11 mouse cellular contexts compared by ENCODE assay signal in the genomic region with DNA sequence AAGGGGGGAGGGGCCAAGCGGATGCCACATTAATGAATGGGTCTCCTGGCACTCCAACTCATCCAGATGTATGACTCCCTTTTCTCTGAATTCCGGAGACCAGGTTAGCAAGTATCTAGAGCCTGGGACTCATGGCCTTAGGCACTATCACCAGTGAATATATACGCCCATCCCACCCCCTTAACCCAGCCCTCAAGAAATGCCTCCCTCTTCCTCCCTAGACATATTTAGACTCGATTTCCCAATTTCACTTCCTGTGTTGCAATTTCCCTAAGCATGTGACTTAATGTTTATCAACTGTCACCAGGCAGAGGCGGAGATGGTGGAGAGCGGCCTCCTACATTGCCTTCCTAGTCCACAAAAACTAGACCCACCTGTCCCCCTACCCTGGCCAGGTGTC. TPM values are rescaled to one million over a fixed set of nuclear protein-coding genes. Genes with fewer than 3 reads are reported as not detected.
A peak's percentile ranks its signal among the peaks of the same experiment; 100 is the strongest.
DNase-seq lines count a peak whose midpoint lies in the region; ATAC-seq lines count a peak whose summit lies in the region.
"Had no signal": no experiment of that assay in that cellular context is flagged by ENCODE, and none has a peak within 500 bp of the region (broad histone marks: within the 10 kb centered on the region; RNA-seq: fewer than 3 reads in every experiment).

No protein-coding gene starts in this region.

- no peak overlapping the region for H3K9ac ChIP-seq in intestine, embryonic 15.5 days
- H3K9ac ChIP-seq in intestine, embryonic 16.5 days (ENCODE audit: low read depth, low read length): no peak overlapping the region
- no peak overlapping the region for H3K9ac ChIP-seq in liver, embryonic 13.5 days

- DNase-seq in brain, adult 2 months (ENCODE audit: low read depth, low spot score): peak; percentile 57
- no peak for DNase-seq in liver, embryonic 13.5 days
- no peak for DNase-seq in natural killer cell, adult 2 months (ENCODE audit: low spot score in 2 of 2)
- no peak for DNase-seq in right cerebral cortex, postnatal 25 days
- no peak for DNase-seq in gastrocnemius, postnatal 14 days

- H3K4me1 ChIP-seq in intestine, embryonic 15.5 days (replicated peaks): peaks cover 19% of the 10 kb centered on the region
- peaks cover 37% of the 10 kb centered on the region for H3K4me1 ChIP-seq in intestine, embryonic 16.5 days (ENCODE audit: control insufficient read depth, insufficient read depth, low read length)
- peaks cover 27% of the 10 kb centered on the region for H3K4me1 ChIP-seq in liver, embryonic 13.5 days (replicated peaks)

- 63% methylated on average over 6 of the region's 6 CpGs for WGBS in intestine, embryonic 15.5 days
- 58% methylated on average over 6 of the region's 6 CpGs for WGBS in intestine, embryonic 16.5 days
- 18% methylated on average over 6 of the region's 6 CpGs for WGBS in liver, embryonic 13.5 days (ENCODE audit: insufficient replicate concordance)

- H3K27ac ChIP-seq in intestine, embryonic 15.5 days: no peak overlapping the region
- no peak overlapping the region for H3K27ac ChIP-seq in intestine, embryonic 16.5 days (ENCODE audit: low read length)
- peak overlapping the region; percentile 40; the same call in 1 of the 2 replicates for H3K27ac ChIP-seq in liver, embryonic 13.5 days

- H3K27me3 ChIP-seq in intestine, embryonic 15.5 days (replicated peaks): no peaks in the 10 kb centered on the region
- H3K27me3 ChIP-seq in intestine, embryonic 16.5 days (replicated peaks; ENCODE audit: control insufficient read depth, insufficient read depth, low read length): no peaks in the 10 kb centered on the region
- H3K27me3 ChIP-seq in liver, embryonic 13.5 days: no peaks in the 10 kb centered on the region

- intact Hi-C loops in gastrocnemius, postnatal 14 days (cut with DNase I; ENCODE audit: low total_unique reads): no loop called here

- H3K9me3 ChIP-seq in intestine, embryonic 15.5 days: no peaks in the 10 kb centered on the region
- H3K9me3 ChIP-seq in intestine, embryonic 16.5 days (ENCODE audit: control insufficient read depth, low read length): no peaks in the 10 kb centered on the region
- H3K9me3 ChIP-seq in liver, embryonic 13.5 days (replicated peaks): no peaks in the 10 kb centered on the region

- H3K4me3 ChIP-seq in intestine, embryonic 15.5 days (replicated peaks): no peak overlapping the region
- no peak overlapping the region for H3K4me3 ChIP-seq in intestine, embryonic 16.5 days (ENCODE audit: low read length)
- no peak overlapping the region for H3K4me3 ChIP-seq in liver, embryonic 13.5 days (replicated peaks)

- no peaks in the 10 kb centered on the region for H3K36me3 ChIP-seq in intestine, embryonic 15.5 days
- no peaks in the 10 kb centered on the region for H3K36me3 ChIP-seq in intestine, embryonic 16.5 days (ENCODE audit: control insufficient read depth, insufficient read depth, low read length)
- no peaks in the 10 kb centered on the region for H3K36me3 ChIP-seq in liver, embryonic 13.5 days

- ATAC-seq in intestine, embryonic 15.5 days: peak; percentile 21; the same call in 1 of the 2 replicates
- ATAC-seq in intestine, embryonic 16.5 days: no peak
- ATAC-seq in liver, embryonic 13.5 days (ENCODE audit: low read depth): peak; percentile 49; the same call in 1 of the 2 replicates
- peak; percentile 82 for ATAC-seq in megakaryocyte progenitor cell, adult 5-6 weeks (replicated peaks; ENCODE audit: poor library complexity)

- no peak overlapping the region for H3K4me2 ChIP-seq in intestine, embryonic 15.5 days (replicated peaks)
- H3K4me2 ChIP-seq in intestine, embryonic 16.5 days (ENCODE audit: low read depth, low read length): no peak overlapping the region
- no peak overlapping the region; the same call in 1 of the 2 replicates for H3K4me2 ChIP-seq in liver, embryonic 13.5 days

RNA-seq across cellular contexts. Expression of a gene that starts 9.3 kb away (rescaled TPM):
- not detected in 2 replicates for polyA plus RNA-seq in intestine, embryonic 15.5 days (2015; fragmentation: Nextera tagmentation; extraction: Ambion mirVana)
- not detected in 2 replicates for polyA plus RNA-seq in intestine, embryonic 16.5 days (2015; fragmentation: Nextera tagmentation; extraction: Ambion mirVana)
- polyA plus RNA-seq in liver, embryonic 13.5 days (2015; fragmentation: Nextera tagmentation; extraction: Ambion mirVana): not detected in 2 replicates
- not detected in 2 replicates for total RNA-seq in megakaryocyte progenitor cell, adult 5-6 weeks (2015)
- total RNA-seq in megakaryocyte progenitor cell, adult 5-6 weeks (2017): not detected in 2 replicates
- total RNA-seq in gastrocnemius, postnatal 14 days (2021): not detected
- polyA plus RNA-seq: embryonic facial prominence, embryonic 11.5 days; heart, embryonic 14.5 days; stomach, embryonic 14.5 days had no signal

RNA-seq across cellular contexts. Expression of a gene that starts 33.0 kb away (rescaled TPM):
- 166 and 207 TPM in 2 replicates for polyA plus RNA-seq in intestine, embryonic 15.5 days (2015; fragmentation: Nextera tagmentation; extraction: Ambion mirVana)
- 149 and 158 TPM in 2 replicates for polyA plus RNA-seq in intestine, embryonic 16.5 days (2015; fragmentation: Nextera tagmentation; extraction: Ambion mirVana)
- polyA plus RNA-seq in liver, embryonic 13.5 days (2015; fragmentation: Nextera tagmentation; extraction: Ambion mirVana): 38.0 and 44.7 TPM in 2 replicates
- total RNA-seq in megakaryocyte progenitor cell, adult 5-6 weeks (2015): 216 and 218 TPM in 2 replicates
- total RNA-seq in megakaryocyte progenitor cell, adult 5-6 weeks (2017): 129 and 141 TPM in 2 replicates
- 10 to 100 TPM; 16.5 to 19.1 TPM for total RNA-seq in gastrocnemius, postnatal 14 days (2021)

RNA-seq across cellular contexts. Expression of a gene that starts 52.0 kb away (rescaled TPM):
- 4.7 and 5.2 TPM in 2 replicates for polyA plus RNA-seq in intestine, embryonic 15.5 days (2015; fragmentation: Nextera tagmentation; extraction: Ambion mirVana)
- polyA plus RNA-seq in intestine, embryonic 16.5 days (2015; fragmentation: Nextera tagmentation; extraction: Ambion mirVana): 3.0 and 3.7 TPM in 2 replicates
- polyA plus RNA-seq in liver, embryonic 13.5 days (2015; fragmentation: Nextera tagmentation; extraction: Ambion mirVana): 1.5 and 1.6 TPM in 2 replicates
- total RNA-seq in megakaryocyte progenitor cell, adult 5-6 weeks (2015): 20.8 and 26.1 TPM in 2 replicates
- total RNA-seq in megakaryocyte progenitor cell, adult 5-6 weeks (2017): 6.7 and 9.6 TPM in 2 replicates
- 10 to 100 TPM; 21.4 to 22.4 TPM for total RNA-seq in gastrocnemius, postnatal 14 days (2021)
